Mouse (Mus musculus): ENCODE results near the gene Nt5dc3. TPM values are rescaled to one million over a fixed set of nuclear protein-coding genes. Genes with fewer than 3 reads are reported as not detected.

Gene Nt5dc3
- polyA plus RNA-seq, 1 experiment from 2014 or later, result 7.8 TPM

- Histone ChIP-seq H3K4me1 (replicated peaks; ENCODE audit: control insufficient read depth, insufficient read depth, low read length) (peaks cover 3% of the 10 kb centered on the region), H3K27me3 (replicated peaks; ENCODE audit: control insufficient read depth, insufficient read depth, low read length) (no peaks in the 10 kb centered on the region), H3K36me3 (ENCODE audit: control insufficient read depth, insufficient read depth) (0 out of 2 replicates have a peak, but pooled peaks cover 2% of the 10 kb centered on the region), H3K4me2 (ENCODE audit: low read length) (no peak overlapping the region), H3K9me3 (ENCODE audit: control insufficient read depth, low read length) (no peaks in the 10 kb centered on the region), H3K4me3 (replicated peaks; ENCODE audit: low read length) (no peak overlapping the region), H3K27ac (ENCODE audit: low read length) (no peak overlapping the region), H3K9ac (replicated peaks; ENCODE audit: low read depth, low read length) (no peak overlapping the region)
- no peak for ATAC-seq
- WGBS, result 63% methylated on average over 14 of the region's 14 CpGs
These were observed 46.1 kb downstream of the Nt5dc3 start for GRCm38 (mm10) chr10:86824871-86825270.

GRCm38 (mm10) chr10:86825871-86826522 lies 47.2 kb downstream of the Nt5dc3 start:
- Histone ChIP-seq H3K4me2 (ENCODE audit: low read length) (no peak overlapping the region), H3K4me3 (replicated peaks; ENCODE audit: low read length) (no peak overlapping the region), H3K36me3 (ENCODE audit: control insufficient read depth, insufficient read depth) (no peaks in the 10 kb centered on the region), H3K9ac (replicated peaks; ENCODE audit: low read depth, low read length) (no peak overlapping the region), H3K9me3 (ENCODE audit: control insufficient read depth, low read length) (no peaks in the 10 kb centered on the region), H3K27ac (ENCODE audit: low read length) (no peak overlapping the region), H3K27me3 (replicated peaks; ENCODE audit: control insufficient read depth, insufficient read depth, low read length) (no peaks in the 10 kb centered on the region), H3K4me1 (replicated peaks; ENCODE audit: control insufficient read depth, insufficient read depth, low read length) (no peaks in the 10 kb centered on the region)
- no peak for ATAC-seq
- whole genome bisulfite sequencing, result 87% methylated on average over 10 of the region's 10 CpGs

GRCm38 (mm10) chr10:86826929-86827328 lies 48.1 kb downstream of the Nt5dc3 start:
- no peak for ATAC-seq
- Histone ChIP-seq H3K4me3 (replicated peaks; ENCODE audit: low read length) (no peak overlapping the region), H3K4me2 (ENCODE audit: low read length) (no peak overlapping the region), H3K36me3 (ENCODE audit: control insufficient read depth, insufficient read depth) (no peaks in the 10 kb centered on the region), H3K4me1 (replicated peaks; ENCODE audit: control insufficient read depth, insufficient read depth, low read length) (no peaks in the 10 kb centered on the region), H3K9me3 (ENCODE audit: control insufficient read depth, low read length) (no peaks in the 10 kb centered on the region), H3K27me3 (replicated peaks; ENCODE audit: control insufficient read depth, insufficient read depth, low read length) (no peaks in the 10 kb centered on the region), H3K9ac (replicated peaks; ENCODE audit: low read depth, low read length) (no peak overlapping the region), H3K27ac (ENCODE audit: low read length) (no peak overlapping the region)
- 85% methylated on average over 3 of the region's 3 CpGs for WGBS

GRCm38 (mm10) chr10:86828221-86829135 lies 49.7 kb downstream of the Nt5dc3 start:
- 87% methylated on average over 15 of the region's 15 CpGs for WGBS

GRCm38 (mm10) chr10:86829515-86829914 lies 50.7 kb downstream of the Nt5dc3 start:
- no peak overlapping the region for H3K4me2 ChIP-seq (ENCODE audit: low read length)
- H3K4me3 ChIP-seq (replicated peaks; ENCODE audit: low read length), result no peak overlapping the region
- H3K4me1 ChIP-seq (replicated peaks; ENCODE audit: control insufficient read depth, insufficient read depth, low read length), result no peaks in the 10 kb centered on the region
- no peaks in the 10 kb centered on the region for H3K27me3 ChIP-seq (replicated peaks; ENCODE audit: control insufficient read depth, insufficient read depth, low read length)
- no peaks in the 10 kb centered on the region for H3K9me3 ChIP-seq (ENCODE audit: control insufficient read depth, low read length)
- no peak overlapping the region for H3K9ac ChIP-seq (replicated peaks; ENCODE audit: low read depth, low read length)
- H3K27ac ChIP-seq (ENCODE audit: low read length), result no peak overlapping the region
- ATAC-seq, result no peak
- WGBS, result 87% methylated on average over 2 of the region's 2 CpGs
- no peaks in the 10 kb centered on the region for H3K36me3 ChIP-seq (ENCODE audit: control insufficient read depth, insufficient read depth)

More at GRCm38 (mm10) chr10:86828221-86829135, 49.7 kb downstream of the Nt5dc3 start:
- Histone ChIP-seq H3K27me3 (replicated peaks; ENCODE audit: control insufficient read depth, insufficient read depth, low read length) (no peaks in the 10 kb centered on the region), H3K4me1 (replicated peaks; ENCODE audit: control insufficient read depth, insufficient read depth, low read length) (no peaks in the 10 kb centered on the region), H3K27ac (ENCODE audit: low read length) (no peak overlapping the region), H3K9ac (replicated peaks; ENCODE audit: low read depth, low read length) (no peak overlapping the region), H3K4me3 (replicated peaks; ENCODE audit: low read length) (no peak overlapping the region), H3K9me3 (ENCODE audit: control insufficient read depth, low read length) (no peaks in the 10 kb centered on the region), H3K4me2 (ENCODE audit: low read length) (no peak overlapping the region), H3K36me3 (ENCODE audit: control insufficient read depth, insufficient read depth) (no peaks in the 10 kb centered on the region)
- no peak for ATAC-seq

- H3K27ac ChIP-seq (ENCODE audit: low read length), result no peak overlapping the region
- no peaks in the 10 kb centered on the region for H3K27me3 ChIP-seq (replicated peaks; ENCODE audit: control insufficient read depth, insufficient read depth, low read length)
- no peaks in the 10 kb centered on the region for H3K9me3 ChIP-seq (ENCODE audit: control insufficient read depth, low read length)
- 44% methylated on average over 4 of the region's 4 CpGs for WGBS
- peaks cover 7% of the 10 kb centered on the region for H3K4me1 ChIP-seq (replicated peaks; ENCODE audit: control insufficient read depth, insufficient read depth, low read length)
- H3K36me3 ChIP-seq (ENCODE audit: control insufficient read depth, insufficient read depth), result no peaks in the 10 kb centered on the region
- peak; percentile 80 for ATAC-seq
- no peak overlapping the region for H3K4me3 ChIP-seq (replicated peaks; ENCODE audit: low read length)
- H3K4me2 ChIP-seq (ENCODE audit: low read length), result no peak overlapping the region
- no peak overlapping the region for H3K9ac ChIP-seq (replicated peaks; ENCODE audit: low read depth, low read length)
These were observed 58.0 kb downstream of the Nt5dc3 start for GRCm38 (mm10) chr10:86836784-86837183.

GRCm38 (mm10) chr10:86838827-86839226 lies 60.0 kb downstream of the Nt5dc3 start:
- no peaks in the 10 kb centered on the region for H3K36me3 ChIP-seq (ENCODE audit: control insufficient read depth, insufficient read depth)
- H3K4me2 ChIP-seq (ENCODE audit: low read length), result no peak overlapping the region
- ATAC-seq, result no peak
- H3K4me1 ChIP-seq (replicated peaks; ENCODE audit: control insufficient read depth, insufficient read depth, low read length), result peaks cover 13% of the 10 kb centered on the region
- H3K27ac ChIP-seq (ENCODE audit: low read length), result no peak overlapping the region
- no peaks in the 10 kb centered on the region for H3K27me3 ChIP-seq (replicated peaks; ENCODE audit: control insufficient read depth, insufficient read depth, low read length)
- 93% methylated on average over 6 of the region's 6 CpGs for WGBS
- H3K4me3 ChIP-seq (replicated peaks; ENCODE audit: low read length), result no peak overlapping the region
- no peak overlapping the region for H3K9ac ChIP-seq (replicated peaks; ENCODE audit: low read depth, low read length)
- no peaks in the 10 kb centered on the region for H3K9me3 ChIP-seq (ENCODE audit: control insufficient read depth, low read length)

- 74% methylated on average over 5 of the region's 5 CpGs for WGBS
- Histone ChIP-seq H3K27me3 (replicated peaks; ENCODE audit: control insufficient read depth, insufficient read depth, low read length) (no peaks in the 10 kb centered on the region), H3K4me3 (replicated peaks; ENCODE audit: low read length) (no peak overlapping the region), H3K4me1 (replicated peaks; ENCODE audit: control insufficient read depth, insufficient read depth, low read length) (peaks cover 7% of the 10 kb centered on the region; the same call in 1 of the 2 replicates), H3K36me3 (ENCODE audit: control insufficient read depth, insufficient read depth) (no peaks in the 10 kb centered on the region), H3K4me2 (ENCODE audit: low read length) (no peak overlapping the region), H3K27ac (ENCODE audit: low read length) (no peak overlapping the region), H3K9ac (replicated peaks; ENCODE audit: low read depth, low read length) (no peak overlapping the region), H3K9me3 (ENCODE audit: control insufficient read depth, low read length) (no peaks in the 10 kb centered on the region)
- ATAC-seq, result peak; percentile 69
These were observed 63.9 kb downstream of the Nt5dc3 start for GRCm38 (mm10) chr10:86842659-86843058.

GRCm38 (mm10) chr10:86846926-86847467 lies 68.2 kb downstream of the Nt5dc3 start:
- peaks cover 7% of the 10 kb centered on the region; the same call in 1 of the 2 replicates for H3K4me1 ChIP-seq (replicated peaks; ENCODE audit: control insufficient read depth, insufficient read depth, low read length)
- no peaks in the 10 kb centered on the region for H3K27me3 ChIP-seq (replicated peaks; ENCODE audit: control insufficient read depth, insufficient read depth, low read length)
- no peak for ATAC-seq
- H3K4me3 ChIP-seq (replicated peaks; ENCODE audit: low read length), result no peak overlapping the region
- H3K9me3 ChIP-seq (ENCODE audit: control insufficient read depth, low read length), result no peaks in the 10 kb centered on the region
- 86% methylated on average over 9 of the region's 9 CpGs for WGBS
- H3K9ac ChIP-seq (replicated peaks; ENCODE audit: low read depth, low read length), result no peak overlapping the region
- H3K4me2 ChIP-seq (ENCODE audit: low read length), result no peak overlapping the region
- no peak overlapping the region for H3K27ac ChIP-seq (ENCODE audit: low read length)
- H3K36me3 ChIP-seq (ENCODE audit: control insufficient read depth, insufficient read depth), result no peaks in the 10 kb centered on the region

Measured in forebrain, embryonic 16.5 days (tissue).